In the genomic region with DNA sequence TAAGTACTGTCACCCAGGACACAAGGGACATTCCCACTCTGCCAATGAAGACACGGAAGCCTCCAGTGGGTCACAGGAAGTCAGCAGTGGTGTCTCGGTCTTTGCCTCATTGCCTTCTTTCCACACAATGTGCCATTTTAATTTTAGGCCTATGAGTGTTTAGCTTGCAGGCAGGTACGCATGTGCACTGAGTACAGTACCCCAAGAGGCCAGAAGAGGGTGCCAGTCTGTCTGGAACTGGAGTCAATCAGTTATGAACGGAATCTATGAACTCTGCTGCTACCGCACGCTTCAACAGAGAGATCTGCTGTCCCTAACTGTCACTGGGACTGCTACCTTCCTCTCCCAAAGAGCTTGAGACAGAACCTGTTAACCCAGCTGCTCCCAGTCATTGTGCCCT, we compare ENCODE assay signal across 10 mouse cellular contexts. TPM values are rescaled to one million over a fixed set of nuclear protein-coding genes. Genes with fewer than 3 reads are reported as not detected.
A peak's percentile ranks its signal among the peaks of the same experiment; 100 is the strongest.
DNase-seq lines count a peak whose midpoint lies in the region; ATAC-seq and TF ChIP-seq lines count a peak whose summit lies in the region.
"Had no signal": no experiment of that assay in that cellular context is flagged by ENCODE, and none has a peak within 500 bp of the region (broad histone marks: within the 10 kb centered on the region; RNA-seq: fewer than 3 reads in every experiment).

No protein-coding gene starts in this region.

- ATAC-seq in liver, embryonic 12.5 days: no peak
- peak; percentile 60 for ATAC-seq in megakaryocyte-erythroid progenitor cell, adult 5-6 weeks (replicated peaks; ENCODE audit: low FRiP score, low TSS enrichment, poor library complexity, severe bottlenecking)
- ATAC-seq: Patski had no signal

- peak; percentile 47 for TF ChIP-seq CTCF in liver, adult 2 months (IDR thresholded peaks at IDR 0.05; ENCODE audit: low read depth, low read length)

- no peaks in the 10 kb centered on the region for H3K79me2 ChIP-seq in liver, adult 2 months (ENCODE audit: control insufficient read depth, insufficient read depth, low read length)

- no peak overlapping the region for H3K4me3 ChIP-seq in liver, adult 2 months (ENCODE audit: insufficient read depth, low read depth, low read length)
- H3K4me3 ChIP-seq in liver, embryonic 12.5 days: no peak overlapping the region
- H3K4me3 ChIP-seq: megakaryocyte, embryonic 14.5 days had no signal

- no peak overlapping the region for H3K4me2 ChIP-seq in liver, embryonic 12.5 days

- H3K27ac ChIP-seq in liver, adult 2 months (replicated peaks; ENCODE audit: insufficient read depth, low read depth, low read length): no peak overlapping the region
- H3K27ac ChIP-seq in liver, embryonic 12.5 days: no peak overlapping the region

- DNase-seq in embryo, embryonic 10.5 days (ENCODE audit: low spot score): peak; percentile 61
- DNase-seq in embryo, embryonic 9.5 days (ENCODE audit: extremely low spot score): no peak
- DNase-seq in liver, adult 2 months (ENCODE audit: extremely low read depth, low read depth, low spot score): peak; percentile 38
- peak; percentile 62 for DNase-seq in cerebellum, adult 9-11 months
- DNase-seq in adrenal gland, postnatal 4 days (ENCODE audit: low spot score in 2 of 2): no peak
- no peak for DNase-seq in neural tube, embryonic 10.5 days (ENCODE audit: extremely low spot score, low spot score)

- no peaks in the 10 kb centered on the region for H3K9me3 ChIP-seq in liver, embryonic 12.5 days (replicated peaks)

- H3K4me1 ChIP-seq in liver, adult 2 months (ENCODE audit: control insufficient read depth, insufficient read depth, low read length): no peaks in the 10 kb centered on the region
- no peaks in the 10 kb centered on the region for H3K4me1 ChIP-seq in liver, embryonic 12.5 days

- H3K27me3 ChIP-seq in liver, adult 2 months (ENCODE audit: control insufficient read depth, insufficient read depth, low read length): no peaks in the 10 kb centered on the region
- no peaks in the 10 kb centered on the region for H3K27me3 ChIP-seq in liver, embryonic 12.5 days (replicated peaks)
- H3K27me3 ChIP-seq: megakaryocyte, embryonic 14.5 days; Patski had no signal

- TF ChIP-seq POLR2A in liver, adult 2 months (IDR thresholded peaks at IDR 0.05; ENCODE audit: extremely low read depth, insufficient read depth, low read length): no peak

- WGBS in liver, adult 2 months: 77% methylated on average over 6 of the region's 6 CpGs
- 82% methylated on average over 6 of the region's 6 CpGs for WGBS in liver, embryonic 12.5 days (ENCODE audit: insufficient replicate concordance)

- no peaks in the 10 kb centered on the region for H3K36me3 ChIP-seq in liver, adult 2 months (ENCODE audit: control insufficient read depth, insufficient read depth, low read length)
- peaks cover 100% of the 10 kb centered on the region for H3K36me3 ChIP-seq in liver, embryonic 12.5 days

- no peak overlapping the region for H3K9ac ChIP-seq in liver, adult 2 months (ENCODE audit: low read depth, low read length)
- no peak overlapping the region for H3K9ac ChIP-seq in liver, embryonic 12.5 days

RNA-seq across cellular contexts. Expression of gene Pik3cd, which starts 17.3 kb away (rescaled TPM):
- total RNA-seq in liver, adult 2 months (2014; rRNA removed): 2.3 and 3.0 TPM in 2 replicates
- 1.6 and 2.2 TPM in 2 replicates for polyA plus RNA-seq in liver, adult 2 months (2012; rRNA removed)
- 7.6 and 8.9 TPM in 2 replicates for polyA plus RNA-seq in liver, embryonic 12.5 days (2016; fragmentation: Nextera tagmentation; extraction: Ambion mirVana)
- 29.6 and 39.7 TPM in 2 replicates for total RNA-seq in megakaryocyte-erythroid progenitor cell, adult 5-6 weeks (2014; fragmentation: Nextera tagmentation)
- total RNA-seq in megakaryocyte-erythroid progenitor cell, adult 5-6 weeks (2017): 14.1 and 17.9 TPM in 2 replicates
- total RNA-seq in adrenal gland, postnatal 4 days (2021): 1 to 10 TPM; 6.8 to 8.0 TPM

RNA-seq across cellular contexts. Expression of gene Tmem201, which starts 18.2 kb away (rescaled TPM):
- total RNA-seq in liver, adult 2 months (2014; rRNA removed): 6.5 and 8.2 TPM in 2 replicates
- 23.4 and 25.2 TPM in 2 replicates for polyA plus RNA-seq in liver, adult 2 months (2012; rRNA removed)
- 12.8 and 13.8 TPM in 2 replicates for polyA plus RNA-seq in liver, embryonic 12.5 days (2016; fragmentation: Nextera tagmentation; extraction: Ambion mirVana)
- total RNA-seq in megakaryocyte-erythroid progenitor cell, adult 5-6 weeks (2014; fragmentation: Nextera tagmentation): 22.9 and 24.1 TPM in 2 replicates
- 6.4 and 8.1 TPM in 2 replicates for total RNA-seq in megakaryocyte-erythroid progenitor cell, adult 5-6 weeks (2017)
- 10 to 100 TPM; 41.2 to 48.6 TPM for total RNA-seq in adrenal gland, postnatal 4 days (2021)

RNA-seq across cellular contexts. Expression of gene Slc25a33, which starts 54.4 kb away (rescaled TPM):
- 14.3 and 21.5 TPM in 2 replicates for total RNA-seq in liver, adult 2 months (2014; rRNA removed)
- polyA plus RNA-seq in liver, adult 2 months (2012; rRNA removed): 11.0 and 12.7 TPM in 2 replicates
- polyA plus RNA-seq in liver, embryonic 12.5 days (2016; fragmentation: Nextera tagmentation; extraction: Ambion mirVana): 17.1 and 17.3 TPM in 2 replicates
- total RNA-seq in megakaryocyte-erythroid progenitor cell, adult 5-6 weeks (2014; fragmentation: Nextera tagmentation): 8.1 and 9.5 TPM in 2 replicates
- total RNA-seq in megakaryocyte-erythroid progenitor cell, adult 5-6 weeks (2017): 9.3 and 16.3 TPM in 2 replicates
- total RNA-seq in adrenal gland, postnatal 4 days (2021): 10 to 100 TPM; 13.2 to 16.8 TPM

Comparison
In these comparisons a context has a peak if more than half of its experiments do, and no peak if none do; other contexts are left out.
1. DNase-seq: peak in embryo, embryonic 10.5 days (single experiment), liver, adult 2 months (single experiment) and cerebellum, adult 9-11 months (single experiment); none in embryo, embryonic 9.5 days (single experiment), adrenal gland, postnatal 4 days (0 of 2) and neural tube, embryonic 10.5 days (single experiment).